Mouse (Mus musculus): Measurements from ENCODE around the gene 4632433K11Rik. TPM values are rescaled to one million over a fixed set of nuclear protein-coding genes. Genes with fewer than 3 reads are reported as not detected.
"Not testable (repeated sequence)": the region's sequence is repeated elsewhere in the genome, so short reads cannot be mapped to it uniquely, and the experiment has no call there.

The 4632433K11Rik gene
- total RNA-seq, 2 experiments from 2014 or later: not detected

DNA sequence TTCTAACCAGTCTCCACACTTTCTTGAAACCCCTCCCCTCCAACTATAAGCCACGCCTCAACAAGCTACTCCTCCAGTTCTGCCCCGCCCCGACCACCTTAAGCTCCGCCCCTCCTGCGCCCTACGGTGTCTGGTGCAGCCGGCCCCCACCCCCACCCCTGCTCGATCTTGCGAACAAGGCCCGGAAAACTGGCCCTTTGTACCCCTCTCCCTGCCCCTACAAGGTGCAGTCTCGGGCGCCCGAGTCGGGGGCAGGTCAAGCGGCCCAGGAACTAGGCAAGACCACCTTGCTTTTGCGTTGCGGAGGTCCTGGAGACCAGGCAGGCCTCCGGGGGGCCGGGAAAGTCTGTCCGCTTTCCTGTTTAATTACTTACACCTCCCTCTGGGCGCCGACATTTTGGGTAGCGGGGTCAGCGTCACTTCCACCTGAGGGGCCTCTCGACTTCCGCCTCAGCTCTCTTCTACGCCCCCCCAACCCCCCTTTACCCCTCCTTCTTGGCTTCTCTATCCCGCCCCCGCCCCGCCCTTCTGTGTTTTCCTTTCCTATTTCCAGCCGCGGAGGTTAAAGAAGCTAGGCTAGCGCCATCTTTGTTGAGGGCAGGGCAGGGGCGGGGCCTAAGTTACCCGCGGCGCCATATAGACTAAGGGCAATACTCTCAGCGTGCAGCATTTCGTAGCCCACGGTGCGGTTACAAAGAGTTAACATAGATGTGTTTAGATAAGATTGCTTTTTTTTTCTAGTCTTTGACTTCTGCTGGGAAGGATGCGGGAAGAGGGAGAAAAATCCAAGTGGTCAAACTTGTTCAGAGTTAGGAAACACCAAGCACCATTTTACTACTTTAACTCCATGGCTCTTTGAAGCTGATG is 19.4 kb upstream of the 4632433K11Rik start, which contains the start of the genes Zfp524 and Fiz1:
Gene Zfp524 (plus strand): TSS at position 165 of the 867 bp plus-strand sequence.
Gene Fiz1 (minus strand): TSS at position 447 of the 867 bp plus-strand sequence.
- no peak for TF ChIP-seq CTCF (conservative IDR thresholded peaks at IDR 0.05)
- peak; percentile 96 to 97 for DNase-seq (ENCODE audit: low spot score in 2 of 2)
- Histone ChIP-seq H3K4me3 (peak within 1 kb of the TSS; percentile 91), H3K27ac (peak within 1 kb of the TSS; percentile 97)

DNA sequence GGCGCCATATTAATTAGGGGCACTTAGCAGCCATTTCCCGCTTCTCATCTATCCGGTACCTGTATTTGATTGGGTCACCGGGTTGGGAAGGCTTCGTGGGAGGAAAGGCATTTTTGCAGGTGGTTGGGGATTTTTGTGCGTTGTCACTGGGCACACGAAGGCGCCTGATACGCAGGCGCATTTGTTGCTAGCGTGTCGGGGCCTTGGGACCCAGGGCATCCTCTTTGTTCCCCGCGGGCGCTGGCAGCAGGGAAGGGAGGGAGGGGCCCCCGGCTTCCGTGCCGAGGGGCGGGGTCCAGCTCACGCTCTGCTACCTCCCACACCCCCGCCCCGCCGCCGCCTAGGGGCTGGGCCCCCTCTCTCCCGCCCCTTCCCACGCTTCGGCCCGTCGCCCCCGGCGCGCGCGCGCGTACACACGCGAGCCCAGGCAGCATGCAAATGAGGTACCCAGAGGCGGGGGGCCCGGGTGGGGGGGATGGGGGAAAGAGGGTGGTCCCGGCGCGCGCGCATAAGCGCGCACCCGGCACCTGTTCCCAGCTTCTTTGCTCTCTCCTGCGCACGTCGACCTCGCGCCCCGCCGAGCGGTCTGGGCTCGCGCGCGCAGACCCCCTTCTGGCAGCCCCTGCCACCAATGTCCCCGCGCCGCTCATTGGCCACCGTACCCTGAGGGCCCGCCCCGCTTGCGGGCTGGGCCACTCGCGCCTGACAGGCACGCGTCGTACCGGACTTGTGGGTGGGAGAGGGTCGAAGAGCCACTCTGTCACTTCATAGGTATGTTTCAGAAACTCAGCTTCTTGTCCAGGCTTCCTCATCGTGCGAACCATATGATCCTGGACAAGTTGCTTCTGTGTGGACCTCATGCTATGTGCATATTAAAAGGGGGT is 18.6 kb upstream of the 4632433K11Rik start, which contains the start of gene Gm44973:
Gene Gm44973 (plus strand): TSS at position 379 of the 884 bp plus-strand sequence.
- TF ChIP-seq CTCF (conservative IDR thresholded peaks at IDR 0.05): no peak; the same call in 1 of the 2 replicates
- DNase-seq (ENCODE audit: low spot score in 2 of 2): peak; percentile 91 to 92
- Histone ChIP-seq H3K4me3 (peak within 1 kb of the TSS; percentile 91), H3K27ac (peak within 1 kb of the TSS; percentile 97)

DNA sequence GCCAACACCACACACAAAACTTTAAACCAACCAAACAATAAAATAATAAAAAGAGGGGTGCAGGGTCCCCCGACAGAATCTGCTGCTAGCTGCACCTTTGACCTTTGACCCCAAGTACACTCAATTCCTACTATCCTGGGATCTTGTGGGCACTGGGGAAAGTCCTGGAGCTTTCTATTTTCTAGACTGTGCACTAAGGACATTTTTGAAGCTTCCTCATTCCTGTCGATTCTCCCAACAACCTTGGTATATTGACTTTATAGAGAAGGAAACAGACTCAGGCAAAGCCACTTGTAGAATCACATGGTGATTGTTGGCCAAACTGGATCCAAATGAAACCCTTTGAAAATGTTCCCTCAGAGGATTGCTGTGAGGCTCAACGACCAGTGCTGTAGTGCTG is 17.9 kb upstream of the 4632433K11Rik start:
- H3K4me3 ChIP-seq: peak overlapping the region; percentile 91
- no peak for DNase-seq (ENCODE audit: low spot score in 2 of 2)
- H3K27ac ChIP-seq: peak overlapping the region; percentile 97
- TF ChIP-seq CTCF (conservative IDR thresholded peaks at IDR 0.05): no peak

DNA sequence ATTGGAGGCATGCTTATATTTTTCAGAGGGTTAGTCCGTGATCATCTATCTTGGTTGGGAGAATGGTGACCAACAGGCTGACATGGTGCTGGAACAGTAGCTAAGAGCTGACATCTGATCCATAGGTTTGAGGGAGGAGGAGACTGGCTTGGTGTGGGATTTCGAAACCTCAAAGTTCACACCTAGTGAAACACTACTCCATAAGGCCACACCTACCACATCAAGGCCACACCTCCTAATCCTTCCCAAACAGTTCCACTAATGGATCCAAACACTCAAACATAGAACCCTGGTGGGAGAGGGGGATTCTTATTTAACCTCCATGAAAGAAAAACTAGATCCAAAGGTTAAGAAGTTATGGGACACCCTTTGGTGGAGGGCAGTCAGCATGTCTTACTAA is 17.0 kb upstream of the 4632433K11Rik start:
- no peak for TF ChIP-seq CTCF (conservative IDR thresholded peaks at IDR 0.05)
- Histone ChIP-seq H3K27ac (no peak overlapping the region), H3K4me3 (no peak overlapping the region)
- no peak for DNase-seq (ENCODE audit: low spot score in 2 of 2)

DNA sequence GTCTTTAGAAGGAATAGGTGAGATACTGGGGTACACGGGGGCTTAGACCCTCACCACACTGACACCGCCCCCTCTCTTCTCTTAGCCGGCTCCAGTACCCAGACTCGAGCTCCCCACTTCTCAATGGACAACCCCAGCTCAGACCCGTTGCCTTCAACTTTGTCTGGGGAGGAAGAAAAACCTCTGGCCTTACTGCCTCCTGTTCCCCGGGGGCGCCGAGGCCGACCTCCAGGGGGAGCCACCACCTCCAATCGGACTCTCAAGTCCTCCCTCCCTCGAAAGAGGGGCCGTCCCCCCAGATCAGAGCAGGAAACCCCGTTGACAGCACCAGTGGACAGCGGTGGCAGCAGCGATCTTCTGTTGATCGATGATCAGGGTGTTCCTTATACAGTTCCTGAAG is 16.6 kb upstream of the 4632433K11Rik start:
- Histone ChIP-seq H3K4me3 (no peak overlapping the region), H3K27ac (no peak overlapping the region)
- peak; percentile 59 for TF ChIP-seq CTCF (conservative IDR thresholded peaks at IDR 0.05)
- DNase-seq (ENCODE audit: low spot score in 2 of 2): no peak

DNA sequence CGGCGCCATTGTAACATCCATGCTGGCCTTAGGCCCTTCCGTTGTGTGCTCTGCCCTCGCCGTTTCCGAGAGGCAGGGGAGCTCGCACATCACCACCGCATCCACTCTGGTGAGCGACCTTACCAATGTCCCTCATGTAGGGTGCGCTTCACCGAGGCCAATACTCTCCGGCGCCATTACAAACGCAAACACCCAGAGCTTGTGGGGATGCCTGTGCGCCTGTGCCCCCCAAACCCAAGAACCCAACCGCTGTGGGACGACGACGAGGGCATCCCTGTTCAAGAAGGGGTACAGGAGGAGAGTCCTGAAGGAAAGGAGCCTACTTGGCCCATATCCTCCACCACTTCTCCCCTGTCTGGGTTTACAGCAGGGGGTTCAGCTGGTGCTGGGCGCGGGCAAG is 16.0 kb upstream of the 4632433K11Rik start:
- no peak overlapping the region for H3K27ac ChIP-seq
- H3K4me3 ChIP-seq: no peak overlapping the region
- TF ChIP-seq CTCF (conservative IDR thresholded peaks at IDR 0.05): no peak
- no peak for DNase-seq (ENCODE audit: low spot score in 2 of 2)

DNA sequence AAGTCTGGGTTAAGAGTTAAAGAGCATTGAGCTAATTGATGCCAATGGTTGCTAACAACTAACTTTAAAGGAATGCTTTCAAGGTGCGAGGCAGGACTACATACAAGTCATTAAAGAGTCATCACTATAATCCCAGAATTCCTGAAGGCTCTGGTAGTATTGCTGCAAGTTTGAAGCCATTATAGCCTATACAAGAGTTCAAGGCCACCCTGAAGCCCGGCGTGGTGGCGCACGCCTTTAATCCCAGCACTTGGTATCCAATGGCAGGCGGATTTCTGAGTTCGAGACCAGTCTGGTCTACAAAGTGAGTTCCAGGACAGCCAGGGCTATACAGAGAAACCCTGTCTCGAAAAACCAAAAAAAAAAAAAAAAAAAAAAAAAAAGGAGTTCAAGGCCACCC is 14.3 kb upstream of the 4632433K11Rik start:
- not testable (repeated sequence) for DNase-seq (ENCODE audit: low spot score in 2 of 2)
- Histone ChIP-seq H3K27ac (peak overlapping the region; percentile 96), H3K4me3 (peak overlapping the region; percentile 92)

DNA sequence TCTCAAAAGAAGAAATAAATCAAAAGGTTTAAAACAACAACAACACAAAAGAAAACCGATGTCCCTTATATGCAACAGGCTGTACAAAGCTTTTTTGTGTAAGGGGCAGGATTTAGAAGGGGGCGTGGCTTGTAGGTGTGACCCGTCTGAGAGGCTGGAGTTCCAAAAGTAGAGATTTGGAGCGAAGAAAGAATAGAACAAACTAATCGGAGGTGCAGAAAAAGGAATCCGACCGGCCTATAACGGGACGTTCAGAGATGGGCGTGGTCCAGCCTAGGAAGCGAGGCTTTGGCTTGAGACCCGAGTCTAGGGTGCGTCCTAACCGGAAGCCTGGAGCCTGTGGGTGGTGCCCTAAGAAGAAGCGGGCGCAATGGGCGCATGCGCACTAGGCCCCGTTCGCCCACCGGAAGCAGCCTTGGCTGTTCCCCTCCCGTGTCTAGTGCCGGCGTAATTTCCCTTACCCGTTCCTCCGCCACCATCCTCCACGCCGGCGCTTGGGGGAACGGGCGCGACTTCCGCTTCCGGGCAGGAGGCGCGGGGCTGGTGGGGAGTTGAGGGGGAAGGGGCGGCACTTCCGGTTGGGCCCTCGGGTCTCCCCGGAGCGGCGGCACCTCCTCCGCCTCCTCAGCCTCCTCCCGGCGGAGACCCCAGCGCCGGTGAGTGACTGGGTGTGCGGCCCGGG is 13.8 kb upstream of the 4632433K11Rik start, which contains the start of the genes Zfp865 and Ccdc106:
Gene Zfp865 (plus strand): TSS at position 377 of the 682 bp plus-strand sequence.
Gene Ccdc106 (plus strand): TSS at position 554 of the 682 bp plus-strand sequence.
- peak within 1 kb of the TSS; percentile 96 for H3K27ac ChIP-seq
- H3K4me3 ChIP-seq: peak within 1 kb of the TSS; percentile 92
- 0 out of 2 replicates have a peak, but pooled peaks have one; percentile 6 for TF ChIP-seq CTCF (conservative IDR thresholded peaks at IDR 0.05)
- DNase-seq (ENCODE audit: low spot score in 2 of 2): peak; percentile 99

DNA sequence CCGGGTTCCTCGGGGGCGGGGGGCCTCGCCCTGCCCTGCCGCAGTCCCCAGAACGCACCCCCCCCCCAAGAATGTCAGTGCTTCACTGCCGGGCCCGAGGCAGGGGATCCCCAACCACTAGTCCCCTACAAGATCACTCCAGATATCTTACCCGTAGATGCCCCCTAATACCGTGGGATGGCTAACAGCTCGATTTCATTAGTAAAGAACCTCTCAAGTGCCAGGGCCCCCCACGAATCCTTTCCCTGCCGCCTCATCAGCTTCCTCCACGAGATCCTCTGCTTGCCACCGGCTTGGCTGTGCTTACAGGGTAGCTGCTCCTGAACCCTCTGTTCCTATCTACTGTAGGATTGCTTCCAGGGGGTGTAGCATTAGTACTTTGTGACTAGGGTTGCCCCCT is 13.2 kb upstream of the 4632433K11Rik start:
- Histone ChIP-seq H3K27ac (peak overlapping the region; percentile 96), H3K4me3 (peak overlapping the region; percentile 92)
- no peak for TF ChIP-seq CTCF (conservative IDR thresholded peaks at IDR 0.05)
- DNase-seq (ENCODE audit: low spot score in 2 of 2): no peak

DNA sequence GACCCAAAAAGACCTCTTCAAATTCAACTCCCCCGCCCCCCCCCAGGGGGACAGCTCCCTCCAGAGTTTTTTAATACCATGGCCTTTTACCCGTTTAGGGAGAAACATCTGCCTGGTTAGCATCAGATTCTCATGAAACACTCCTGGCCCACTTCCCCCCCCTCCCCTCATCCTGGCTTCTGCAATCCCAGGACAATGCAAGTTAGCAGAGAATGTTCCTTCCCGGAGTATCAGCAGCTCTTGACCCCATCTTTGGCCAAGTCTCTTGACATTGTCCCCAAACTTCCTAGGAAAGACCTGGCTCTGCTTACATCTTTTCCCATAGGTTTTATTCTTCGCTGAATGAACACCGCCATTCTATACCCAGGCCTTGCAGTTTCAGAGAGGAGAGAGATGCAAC is 12.7 kb upstream of the 4632433K11Rik start:
- Histone ChIP-seq H3K4me3 (peak overlapping the region; percentile 92), H3K27ac (peak overlapping the region; percentile 96)
- no peak for DNase-seq (ENCODE audit: low spot score in 2 of 2)
- TF ChIP-seq CTCF (conservative IDR thresholded peaks at IDR 0.05): no peak

DNA sequence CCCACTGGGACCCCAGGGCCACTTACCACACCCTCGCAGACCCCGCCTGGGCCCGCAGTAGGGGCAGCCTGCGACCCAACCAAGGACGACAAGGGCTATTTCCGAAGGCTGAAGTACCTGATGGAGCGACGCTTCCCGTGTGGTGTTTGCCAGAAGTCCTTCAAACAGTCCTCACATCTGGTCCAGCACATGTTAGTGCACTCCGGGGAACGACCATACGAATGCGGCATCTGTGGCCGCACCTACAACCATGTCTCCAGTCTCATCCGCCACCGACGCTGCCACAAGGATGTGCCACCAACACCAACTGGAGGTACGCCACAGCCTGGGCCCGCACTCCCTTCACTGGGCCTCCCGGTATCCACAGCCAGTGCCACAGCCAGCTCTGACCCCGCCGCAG is 4.4 kb upstream of the 4632433K11Rik start:
- no peak for DNase-seq (ENCODE audit: low spot score in 2 of 2)
- no peak overlapping the region for H3K27ac ChIP-seq
- no peak overlapping the region for H3K4me3 ChIP-seq
- no peak for TF ChIP-seq CTCF (conservative IDR thresholded peaks at IDR 0.05)

DNA sequence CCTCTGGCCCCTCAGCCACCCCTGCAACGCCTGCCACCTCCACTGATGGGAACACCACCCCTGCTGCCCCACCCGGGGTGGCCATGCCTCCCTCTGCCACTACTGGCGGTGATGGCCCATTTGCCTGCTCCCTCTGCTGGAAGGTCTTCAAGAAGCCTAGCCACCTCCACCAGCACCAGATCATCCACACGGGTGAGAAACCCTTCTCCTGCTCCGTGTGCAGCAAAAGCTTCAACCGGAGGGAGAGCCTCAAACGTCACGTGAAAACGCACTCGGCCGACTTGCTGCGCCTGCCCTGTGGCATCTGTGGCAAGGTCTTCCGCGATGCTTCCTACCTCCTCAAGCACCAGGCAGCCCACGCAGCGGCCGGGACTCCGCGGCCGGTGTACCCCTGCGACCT is 4.0 kb upstream of the 4632433K11Rik start:
- DNase-seq (ENCODE audit: low spot score in 2 of 2): no peak
- H3K27ac ChIP-seq: no peak overlapping the region
- no peak for TF ChIP-seq CTCF (conservative IDR thresholded peaks at IDR 0.05)
- H3K4me3 ChIP-seq: no peak overlapping the region

Measured in layer of hippocampus, adult 2 months (tissue).